Mouse (Mus musculus) MN1 (cell line): ENCODE measurements at regions not wholly inside any gene's neighbourhood (a gene's known extent, or its start where the extent isn't known, plus 50 kb on each side); places are given as distances from the start of the nearest gene placed in this dataset.

Source experiments
- DNase-seq: peaks from one replicate; pipeline ENCODE4 v3.0.0-alpha.2; 2016; ENCODE audit warnings: low spot score

DNA sequence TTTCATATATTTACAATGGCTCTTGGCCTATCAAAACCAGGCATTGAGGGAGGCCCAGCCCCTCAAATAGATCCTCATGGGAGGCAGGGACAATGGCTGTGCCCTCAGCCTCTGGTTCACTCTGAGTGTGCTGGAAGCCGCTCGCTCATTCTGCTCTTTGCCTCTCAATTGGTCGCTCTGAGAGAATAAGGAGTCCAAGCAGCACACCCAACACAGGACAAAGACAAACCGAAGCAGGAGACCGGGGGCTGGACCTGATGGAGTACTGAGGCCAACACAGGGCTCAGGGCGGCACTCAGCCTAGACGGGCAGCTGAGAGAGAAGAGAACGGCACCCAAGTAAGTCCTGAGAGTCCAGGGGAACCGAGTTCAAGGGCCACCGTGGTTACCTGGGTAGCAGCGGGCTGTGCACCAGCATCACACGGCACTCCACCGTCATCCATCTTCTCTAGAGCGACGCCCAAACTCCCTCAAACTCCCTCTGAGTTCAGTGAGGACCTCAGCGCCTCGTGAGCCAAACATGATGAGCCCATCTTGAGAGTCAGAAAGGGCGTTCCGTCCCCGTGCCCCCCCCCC, 145.8 kb downstream of the Setd4 start:
- no peak for DNase-seq

DNA sequence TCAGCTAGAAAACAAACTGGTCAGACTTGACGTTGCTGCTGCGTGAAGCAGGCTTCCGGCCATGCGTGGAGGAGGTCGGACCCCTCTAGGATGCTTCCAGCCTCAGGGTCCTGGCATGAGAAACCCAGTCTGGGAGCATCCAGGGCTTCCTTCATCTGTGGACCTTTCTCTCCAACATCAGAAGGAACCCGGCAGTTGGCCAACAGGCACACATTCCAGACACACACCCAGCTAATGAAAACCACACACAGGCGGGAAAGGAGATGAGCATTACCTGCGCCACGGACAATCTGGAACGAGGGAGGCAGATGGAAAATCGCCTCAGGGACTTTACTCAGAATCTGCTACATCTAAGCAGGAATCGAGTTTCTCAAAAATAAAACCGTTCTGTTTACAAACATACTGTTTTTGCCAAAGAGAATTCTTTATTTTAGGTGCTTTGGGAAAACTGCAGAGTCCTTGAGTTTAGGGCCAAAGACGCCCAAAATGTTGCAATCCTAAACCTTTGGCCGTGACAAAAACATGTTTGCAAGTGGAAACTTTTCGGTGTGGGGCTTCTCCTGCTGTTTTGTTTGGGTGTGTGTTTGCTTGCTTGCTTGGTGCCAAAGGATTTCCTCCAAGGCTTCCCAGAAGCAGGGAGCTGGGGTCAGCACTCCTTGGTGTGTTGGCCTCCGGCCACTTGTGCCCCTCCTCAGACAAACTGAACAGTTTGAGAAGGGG, 147.0 kb downstream of the Setd4 start:
- no peak for DNase-seq

DNA sequence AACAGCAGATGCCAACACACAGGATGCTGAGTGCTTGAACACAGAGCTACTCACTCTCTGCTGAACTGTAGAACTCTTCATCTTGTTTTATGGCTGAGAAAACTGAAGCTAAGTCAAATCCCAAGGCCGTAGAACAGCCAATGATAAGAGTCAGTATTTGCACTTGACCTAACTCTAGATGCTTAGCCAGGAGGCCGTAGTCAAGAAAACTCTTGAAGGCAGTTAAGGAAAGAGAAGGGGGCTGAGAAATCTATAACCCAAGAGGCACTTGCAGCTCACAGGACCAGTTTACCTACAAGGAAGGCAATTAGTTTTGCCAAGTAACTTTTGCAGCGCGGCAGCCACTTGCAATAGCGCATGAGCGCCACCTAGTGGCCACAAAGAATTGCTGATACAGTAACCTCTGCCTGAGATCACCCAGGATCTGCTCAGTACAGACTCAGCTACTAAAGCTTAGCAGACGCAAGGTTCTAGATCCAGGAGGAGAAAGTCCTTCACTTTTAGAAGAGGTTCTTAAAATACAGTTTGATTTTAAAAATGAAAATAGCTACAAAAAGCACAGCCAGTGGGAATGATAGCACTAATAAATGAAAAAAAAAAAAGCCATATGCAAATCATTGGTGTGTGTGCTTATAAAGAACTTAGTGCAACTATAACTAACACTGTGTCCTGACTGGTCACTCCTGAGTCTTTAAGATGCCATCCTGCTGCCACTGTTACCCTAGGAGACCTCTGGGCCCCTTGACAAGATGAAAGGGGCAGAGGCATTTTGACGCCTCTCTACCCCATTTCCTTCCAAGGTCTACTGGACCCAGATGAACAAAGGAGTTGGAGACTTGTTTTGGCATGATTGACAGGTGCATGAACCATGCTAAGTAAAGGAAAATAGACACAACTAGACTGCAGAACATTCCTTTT, 149.5 kb downstream of the Setd4 start:
- peak; percentile 67 for DNase-seq

DNA sequence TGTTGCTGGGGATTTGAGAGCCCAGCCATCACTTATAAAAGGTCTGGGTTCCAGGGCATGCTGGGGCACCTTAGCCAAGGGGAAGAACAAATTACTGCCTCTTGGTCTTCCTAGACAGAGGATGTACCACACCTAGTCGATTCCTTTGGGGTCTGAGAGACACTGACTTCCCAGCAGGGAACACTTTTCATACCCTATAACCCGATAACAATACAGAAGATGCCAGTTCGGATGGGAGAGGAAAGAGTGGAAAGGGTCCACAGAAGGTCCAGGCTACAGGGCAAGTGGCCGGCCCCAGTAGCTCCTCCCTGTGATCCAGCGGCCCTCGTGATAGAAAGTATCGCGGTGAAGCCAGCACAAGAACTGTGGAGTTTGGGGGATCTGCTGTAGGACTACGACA, 150.8 kb downstream of the Setd4 start:
- DNase-seq = no peak

- no peak for DNase-seq
Measured at GRCm38 (mm10) chr16:93450896-93451295, 153.0 kb downstream of the Setd4 start.

DNA sequence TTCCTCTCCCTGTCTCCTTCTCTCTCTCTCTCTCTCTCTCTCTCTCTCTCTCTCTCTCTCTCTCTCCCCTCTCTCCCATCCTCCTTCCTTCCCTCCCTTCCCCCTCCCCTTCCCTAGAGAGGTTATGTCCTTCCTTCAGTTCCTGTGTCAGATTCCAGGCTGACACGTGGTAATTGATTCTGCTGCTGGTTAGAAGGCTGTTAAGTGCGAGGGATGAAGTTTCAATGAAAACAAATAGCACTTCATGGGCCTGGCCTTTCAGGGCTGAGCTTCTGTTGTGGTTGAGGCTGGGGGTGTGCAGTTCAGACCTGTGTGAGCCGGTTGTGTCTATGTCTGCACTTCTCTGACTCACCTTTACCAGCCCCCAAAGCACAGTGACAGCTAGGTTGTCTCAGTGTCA, 153.9 kb downstream of the Setd4 start:
- no peak for DNase-seq

DNA sequence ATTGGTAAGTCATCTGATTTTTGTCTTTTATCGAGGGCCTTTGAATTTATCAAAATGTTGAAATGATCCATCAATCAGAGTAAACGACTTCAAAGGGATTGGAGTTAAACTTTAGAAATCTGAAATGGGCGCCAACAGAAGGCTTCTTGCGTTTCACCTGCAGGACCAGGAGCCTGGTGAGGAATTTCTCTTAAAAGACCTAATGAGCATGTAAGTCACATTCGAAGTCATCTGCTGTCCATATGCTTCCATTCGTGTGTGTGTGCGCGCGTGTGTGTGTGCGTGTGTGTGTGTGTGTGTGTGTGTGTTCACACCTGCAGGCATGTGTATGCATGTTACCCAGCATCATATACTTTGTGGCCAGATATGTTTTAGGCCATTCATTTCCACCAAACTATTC, 155.7 kb downstream of the Setd4 start:
- no peak for DNase-seq

- DNase-seq = no peak
Measured at GRCm38 (mm10) chr16:93446970-93447369, 156.9 kb downstream of the Setd4 start.

GRCm38 (mm10) chr16:93446206-93446605, 157.7 kb downstream of the Setd4 start:
- peak; percentile 26 for DNase-seq

GRCm38 (mm10) chr16:93442837-93443236, 161.0 kb downstream of the Setd4 start:
- DNase-seq = peak; percentile 30

GRCm38 (mm10) chr16:93437608-93438425, 166.0 kb downstream of the Setd4 start:
- DNase-seq = no peak

GRCm38 (mm10) chr16:93436732-93437131, 167.1 kb downstream of the Setd4 start:
- DNase-seq = no peak

GRCm38 (mm10) chr16:93431316-93431715, 172.5 kb downstream of the Setd4 start:
- DNase-seq = no peak

DNA sequence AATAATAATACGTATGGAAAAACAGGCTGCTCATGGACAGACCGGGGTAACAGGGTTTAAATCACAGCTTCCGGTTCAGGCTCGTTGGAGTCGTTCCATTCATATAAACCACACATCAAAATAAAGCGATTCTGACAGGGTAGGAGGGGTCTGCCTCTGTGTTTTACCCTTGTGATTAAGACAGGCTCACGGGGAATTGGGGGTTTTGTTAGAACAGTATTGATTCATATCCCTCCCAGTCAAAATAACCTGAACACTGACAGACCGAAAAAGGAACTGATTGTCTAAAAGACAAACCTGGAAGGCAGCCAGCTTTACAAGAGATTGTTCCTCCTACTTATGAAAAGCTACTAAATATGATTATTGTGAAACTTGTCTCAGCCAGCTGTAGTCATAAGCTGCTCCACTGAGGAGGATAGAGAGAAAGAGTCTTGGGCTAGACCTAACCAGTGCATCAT, 174.5 kb downstream of the Setd4 start:
- DNase-seq = no peak

GRCm38 (mm10) chr16:93427264-93427663, 176.6 kb downstream of the Setd4 start:
- DNase-seq = no peak

DNA sequence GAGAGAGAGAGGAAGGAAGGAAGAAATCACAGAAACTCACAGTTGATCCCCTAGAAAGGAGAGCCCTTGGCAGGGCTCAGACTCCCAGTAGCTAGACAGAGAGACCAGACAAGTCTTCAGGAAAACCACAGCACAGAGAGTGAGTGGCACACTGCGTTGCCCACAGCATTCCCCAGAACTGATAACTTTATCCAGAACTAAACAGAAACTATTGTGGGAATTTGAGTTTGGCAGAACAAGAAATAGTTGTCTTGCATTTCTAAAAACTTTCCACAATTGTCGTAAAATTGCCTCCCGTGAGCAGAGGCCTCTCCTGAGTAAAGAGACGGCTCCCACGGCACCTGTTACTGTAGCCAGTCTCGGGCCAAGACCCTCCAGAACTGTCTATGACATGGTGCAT, 178.1 kb downstream of the Setd4 start:
- DNase-seq = no peak

- DNase-seq = no peak
Measured at GRCm38 (mm10) chr16:93423174-93423573, 180.7 kb downstream of the Setd4 start.

GRCm38 (mm10) chr16:93422221-93422620, 181.6 kb downstream of the Setd4 start:
- DNase-seq = no peak

DNA sequence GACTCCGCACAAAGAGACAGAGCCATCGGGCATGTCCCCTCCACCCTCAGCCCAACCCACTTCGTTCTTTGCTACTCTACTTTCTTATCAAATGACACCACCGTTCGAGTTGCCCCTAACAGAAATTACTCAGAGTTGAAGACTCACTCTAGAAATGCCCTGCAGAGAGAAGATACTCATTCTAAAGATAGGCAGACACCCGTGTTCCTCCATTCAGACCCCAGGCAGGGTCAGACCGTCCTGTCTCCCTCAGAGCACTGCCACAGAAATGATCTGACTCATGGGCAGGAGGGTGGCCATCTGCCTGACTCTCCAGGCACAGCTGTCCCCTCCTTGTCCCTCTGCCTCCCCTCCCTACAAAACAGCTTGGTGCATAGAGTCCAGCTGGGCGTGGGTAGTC, 185.6 kb downstream of the Setd4 start:
- no peak for DNase-seq

DNA sequence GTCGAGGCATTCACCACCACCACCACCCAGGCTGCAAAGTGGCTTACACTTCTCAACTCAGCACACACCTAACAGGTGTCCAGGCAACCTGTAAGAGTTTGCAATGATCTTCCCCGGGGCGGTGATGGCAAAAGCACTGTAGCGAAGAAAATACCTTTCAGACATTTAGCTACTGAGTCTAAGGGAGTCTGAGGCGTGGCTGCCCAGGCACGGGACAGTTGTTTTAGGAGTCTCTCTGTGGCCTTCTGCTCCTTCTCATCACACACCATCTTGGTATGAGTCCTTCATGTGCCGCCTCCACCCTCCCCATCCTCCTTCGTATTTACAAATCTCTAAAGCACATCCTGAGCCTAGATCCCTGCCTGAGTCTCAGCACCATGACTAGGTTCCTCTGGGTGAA, 186.0 kb downstream of the Setd4 start:
- no peak for DNase-seq

GRCm38 (mm10) chr16:93392024-93392675, 211.7 kb downstream of the Setd4 start:
- no peak for DNase-seq
